26 mouse cellular contexts compared by ENCODE assay signal in the genomic region with DNA sequence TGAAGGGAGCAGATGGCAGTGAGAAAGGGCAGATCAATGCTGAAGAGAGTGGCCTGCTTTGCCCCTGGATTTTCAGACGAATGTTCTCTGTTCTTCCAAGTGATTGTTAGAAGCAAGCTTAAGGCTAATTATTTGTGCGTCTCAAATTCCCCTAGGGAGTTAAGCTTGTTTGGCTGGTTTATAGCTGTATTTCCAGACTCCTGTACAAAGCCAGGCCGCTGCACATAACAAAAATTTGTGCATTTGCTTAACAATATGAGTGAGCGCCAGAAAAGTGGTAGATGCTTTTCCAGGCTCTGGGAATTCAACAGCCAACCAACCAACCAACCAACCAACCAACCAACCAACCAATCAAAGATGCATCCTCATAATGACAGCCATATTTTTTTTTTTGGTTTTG.
"Had no signal": no experiment of that assay in that cellular context is flagged by ENCODE, and none has a peak within 500 bp of the region (broad histone marks: within the 10 kb centered on the region; RNA-seq: fewer than 3 reads in every experiment).

No protein-coding gene starts in this region.

- H3K9ac ChIP-seq: heart, embryonic 13.5 days; heart, embryonic 15.5 days; hindbrain, embryonic 13.5 days; hindbrain, embryonic 15.5 days; kidney, embryonic 15.5 days; limb, embryonic 12.5 days; liver, embryonic 13.5 days had no signal

- H3K4me3 ChIP-seq: heart, adult 2 months; heart, embryonic 13.5 days; heart, embryonic 15.5 days; hindbrain, embryonic 13.5 days; hindbrain, embryonic 15.5 days; kidney, embryonic 15.5 days; limb, embryonic 10.5 days; limb, embryonic 12.5 days; liver, embryonic 13.5 days had no signal

- H3K9me3 ChIP-seq: heart, embryonic 13.5 days; heart, embryonic 15.5 days; hindbrain, embryonic 13.5 days; hindbrain, embryonic 15.5 days; kidney, embryonic 15.5 days; limb, embryonic 10.5 days; limb, embryonic 12.5 days; liver, embryonic 13.5 days had no signal

- H3K4me1 ChIP-seq: heart, embryonic 15.5 days; kidney, embryonic 15.5 days; liver, embryonic 13.5 days had no signal

- DNase-seq: gastrocnemius, postnatal 14 days; gastrocnemius, postnatal 36 days; heart, adult 11 months; heart, adult 2 months; heart, postnatal 14 days; heart, postnatal 36 days; kidney, adult 11 months; kidney, adult 2 months; kidney, adult 9 months; kidney, postnatal 10 days; kidney, postnatal 36 days; layer of hippocampus, adult 9-11 months; layer of hippocampus, postnatal 36 days; liver; liver, embryonic 13.5 days had no signal

- ATAC-seq: hindbrain, postnatal 0 days; intestine, embryonic 16.5 days had no signal

- H3K36me3 ChIP-seq: heart, embryonic 13.5 days; heart, embryonic 15.5 days; hindbrain, embryonic 13.5 days; hindbrain, embryonic 15.5 days; kidney, embryonic 15.5 days; limb, embryonic 10.5 days; limb, embryonic 12.5 days; liver, embryonic 13.5 days had no signal

- H3K27ac ChIP-seq: heart, adult 2 months; heart, embryonic 13.5 days; heart, embryonic 15.5 days; hindbrain, embryonic 13.5 days; hindbrain, embryonic 15.5 days; hindbrain, postnatal 0 days; kidney, embryonic 15.5 days; liver, embryonic 13.5 days had no signal

- H3K4me2 ChIP-seq: heart, embryonic 11.5 days; heart, embryonic 13.5 days; heart, embryonic 15.5 days; hindbrain, embryonic 13.5 days; hindbrain, embryonic 15.5 days; kidney, embryonic 15.5 days; limb, embryonic 12.5 days; liver, embryonic 11.5 days; liver, embryonic 13.5 days had no signal

- H3K27me3 ChIP-seq: heart, embryonic 13.5 days; heart, embryonic 15.5 days; hindbrain, embryonic 15.5 days; liver, embryonic 13.5 days had no signal
